ENCODE assay signal across 11 mouse cellular contexts in the genomic region with DNA sequence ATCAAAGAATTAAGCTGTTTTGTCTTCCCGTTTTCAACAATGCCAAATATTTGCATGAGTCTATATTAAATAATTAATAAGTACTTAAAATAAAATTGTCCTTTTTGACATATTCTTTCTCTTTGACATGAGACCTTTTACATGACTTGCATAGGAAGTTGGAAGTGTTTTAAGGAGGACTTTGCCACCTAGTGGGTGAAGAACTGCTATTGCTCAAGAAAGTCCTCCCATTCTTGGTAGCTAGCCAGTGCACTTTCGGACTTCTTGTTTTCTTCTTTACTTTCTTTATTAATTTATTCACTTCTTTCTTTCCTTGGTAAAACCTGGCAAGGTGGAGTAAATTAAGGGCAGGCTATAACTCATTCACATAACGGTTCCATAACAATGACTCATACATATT. TPM values are rescaled to one million over a fixed set of nuclear protein-coding genes. Genes with fewer than 3 reads are reported as not detected.
DNase-seq lines count a peak whose midpoint lies in the region; ATAC-seq and TF ChIP-seq lines count a peak whose summit lies in the region.
"Had no signal": no experiment of that assay in that cellular context is flagged by ENCODE, and none has a peak within 500 bp of the region (broad histone marks: within the 10 kb centered on the region; RNA-seq: fewer than 3 reads in every experiment).

No protein-coding gene starts in this region.

- no peaks in the 10 kb centered on the region for H3K9me3 ChIP-seq in stomach, postnatal 0 days (ENCODE audit: control insufficient read depth, low read length)
- no peaks in the 10 kb centered on the region for H3K9me3 ChIP-seq in hindbrain, embryonic 16.5 days (ENCODE audit: control insufficient read depth, low read length)
- H3K9me3 ChIP-seq: limb, embryonic 12.5 days had no signal

- no peak overlapping the region for H3K4me2 ChIP-seq in stomach, postnatal 0 days (replicated peaks; ENCODE audit: low read depth)
- no peak overlapping the region for H3K4me2 ChIP-seq in hindbrain, embryonic 16.5 days (ENCODE audit: low read length)
- H3K4me2 ChIP-seq: limb, embryonic 12.5 days had no signal

- ATAC-seq in stomach, postnatal 0 days (ENCODE audit: low FRiP score, low TSS enrichment): no peak
- no peak for ATAC-seq in hindbrain, embryonic 16.5 days

- no peak overlapping the region for H3K9ac ChIP-seq in stomach, postnatal 0 days (ENCODE audit: low read length)
- no peak overlapping the region for H3K9ac ChIP-seq in hindbrain, embryonic 16.5 days (ENCODE audit: low read depth, low read length)
- H3K9ac ChIP-seq: limb, embryonic 12.5 days had no signal

- no peak for TF ChIP-seq EP300 in stomach, postnatal 0 days (optimal IDR thresholded peaks at IDR 0.05)

- no peaks in the 10 kb centered on the region for H3K27me3 ChIP-seq in spleen, adult 2 months (ENCODE audit: control insufficient read depth, insufficient read depth, low read length)
- H3K27me3 ChIP-seq in stomach, postnatal 0 days (ENCODE audit: control insufficient read depth, insufficient read depth, low read length): no peaks in the 10 kb centered on the region
- no peaks in the 10 kb centered on the region for H3K27me3 ChIP-seq in hindbrain, embryonic 16.5 days (replicated peaks; ENCODE audit: control insufficient read depth, insufficient read depth, low read length)
- H3K27me3 ChIP-seq: limb, embryonic 12.5 days had no signal

- TF ChIP-seq CTCF in spleen, adult 2 months (IDR thresholded peaks at IDR 0.05; ENCODE audit: extremely low read depth, insufficient read depth, insufficient read length, insufficient replicate concordance): 0 out of 2 replicates have a peak, but pooled peaks have one; percentile 10
- TF ChIP-seq CTCF in brain, embryonic 14.5 days (IDR thresholded peaks at IDR 0.05; ENCODE audit: borderline replicate concordance, extremely low read depth, insufficient read depth, insufficient read length): no peak
- peak; percentile 57 for TF ChIP-seq CTCF in stomach, postnatal 0 days (IDR thresholded peaks at IDR 0.05; ENCODE audit: low read depth)

- TF ChIP-seq POLR2A in spleen, adult 2 months (IDR thresholded peaks at IDR 0.05; ENCODE audit: low read depth, low read length): no peak
- no peak for TF ChIP-seq POLR2A in brain, embryonic 14.5 days (IDR thresholded peaks at IDR 0.05; ENCODE audit: borderline replicate concordance, extremely low read depth, insufficient read depth, insufficient read length, poor library complexity, severe bottlenecking)

- peak; percentile 74 for DNase-seq in kidney, adult 9 months
- no peak for DNase-seq in kidney, postnatal 4 days
- peak in 1 of 2 experiments; percentile 9 for DNase-seq in spleen, adult 2 months (ENCODE audit: low read depth in 1 of 2, low spot score in 2 of 2)
- DNase-seq in spleen, postnatal 14 days (ENCODE audit: low spot score in 2 of 2): no peak
- DNase-seq in brain, embryonic 14.5 days (ENCODE audit: low read depth): peak; percentile 16
- DNase-seq in stomach, postnatal 0 days (ENCODE audit: low spot score): no peak
- no peak for DNase-seq in right cerebral cortex, postnatal 10 days (ENCODE audit: low spot score in 2 of 2)
- DNase-seq: gastrocnemius, postnatal 10 days; thymus, postnatal 36 days had no signal

- peaks cover 16% of the 10 kb centered on the region; the same call in 1 of the 2 replicates for H3K36me3 ChIP-seq in spleen, adult 2 months (ENCODE audit: control insufficient read depth, insufficient read depth, low read length)
- peaks cover 7% of the 10 kb centered on the region for H3K36me3 ChIP-seq in stomach, postnatal 0 days (ENCODE audit: control insufficient read depth, insufficient read depth, low read length)
- no peaks in the 10 kb centered on the region; the same call in 1 of the 2 replicates for H3K36me3 ChIP-seq in hindbrain, embryonic 16.5 days (ENCODE audit: control insufficient read depth, insufficient read depth, low read length)

- H3K4me3 ChIP-seq in spleen, adult 2 months (ENCODE audit: extremely low read depth, insufficient read depth, insufficient read length): no peak overlapping the region
- H3K4me3 ChIP-seq in stomach, postnatal 0 days (ENCODE audit: low read depth, low read length): no peak overlapping the region
- H3K4me3 ChIP-seq in hindbrain, embryonic 16.5 days (ENCODE audit: low read length): no peak overlapping the region
- H3K4me3 ChIP-seq: limb, embryonic 12.5 days had no signal

- WGBS in spleen, adult 2 months: 85% methylated on average over 3 of the region's 3 CpGs
- 71% methylated on average over 3 of the region's 3 CpGs for WGBS in stomach, postnatal 0 days
- WGBS in hindbrain, embryonic 16.5 days: 90% methylated on average over 3 of the region's 3 CpGs

- no peak overlapping the region for H3K27ac ChIP-seq in spleen, adult 2 months (ENCODE audit: insufficient read depth, low read length)
- no peak overlapping the region for H3K27ac ChIP-seq in stomach, postnatal 0 days (replicated peaks)
- H3K27ac ChIP-seq in hindbrain, embryonic 16.5 days (ENCODE audit: low read depth, low read length): no peak overlapping the region
- H3K27ac ChIP-seq: limb, embryonic 12.5 days had no signal

- no peaks in the 10 kb centered on the region for H3K4me1 ChIP-seq in spleen, adult 2 months (ENCODE audit: control insufficient read depth, insufficient read depth, insufficient read length)
- H3K4me1 ChIP-seq in stomach, postnatal 0 days (replicated peaks; ENCODE audit: control insufficient read depth, insufficient read depth): no peaks in the 10 kb centered on the region
- no peaks in the 10 kb centered on the region for H3K4me1 ChIP-seq in hindbrain, embryonic 16.5 days (ENCODE audit: control insufficient read depth, insufficient read depth, low read depth, low read length)
- H3K4me1 ChIP-seq: limb, embryonic 12.5 days had no signal

RNA-seq across cellular contexts. Expression of gene Ccdc50, which starts 55.3 kb away (rescaled TPM):
- polyA plus RNA-seq in spleen, adult 2 months (2012; rRNA removed): 15.1 and 16.2 TPM in 2 replicates
- 51.6 and 56.3 TPM in 2 replicates for polyA plus RNA-seq in brain, embryonic 14.5 days (2012; rRNA removed)
- 21.3 and 24.2 TPM in 2 replicates for polyA plus RNA-seq in stomach, postnatal 0 days (2015; fragmentation: Nextera tagmentation; extraction: Ambion mirVana)
- polyA plus RNA-seq in hindbrain, embryonic 16.5 days (2015; fragmentation: Nextera tagmentation; extraction: Ambion mirVana): 32.7 and 39.5 TPM in 2 replicates

Comparison
In these comparisons a context has a peak if more than half of its experiments do, and no peak if none do; other contexts are left out.
1. DNase-seq: peak in kidney, adult 9 months (single experiment) and brain, embryonic 14.5 days (single experiment); none in kidney, postnatal 4 days (0 of 2), spleen, postnatal 14 days (0 of 2), stomach, postnatal 0 days (single experiment) and right cerebral cortex, postnatal 10 days (0 of 2).